Mouse (Mus musculus) adrenal gland, postnatal 25 days (tissue): ENCODE results near the gene Abcc1. TPM values are rescaled to one million over a fixed set of nuclear protein-coding genes. Genes with fewer than 3 reads are reported as not detected.

Experiments used
- DNase-seq: peaks from one replicate; pipeline ENCODE4 v3.0.0; 2021; ENCODE audit warnings: mixed read lengths
- long read RNA-seq: library from polyadenylated mRNA; stranded (forward); transcript quantifications from one replicate; pipeline ENCODE4 v2.0.0, GENCODE M21; 2021
- total RNA-seq: library from RNA; stranded (reverse); gene quantifications from 2 replicates; pipeline ENCODE4 v1.2.3, GENCODE M21; 2021

Gene Abcc1
- total RNA-seq, result 14.7 and 26.0 TPM in 2 replicates
- long read RNA-seq, full-length matches to known transcripts, result 1 of 2 reads
- long read RNA-seq, partial matches to known transcripts, result 0 of 2 reads
- long read RNA-seq, other reads (novel, unspliced or antisense), result 1 of 2 reads

- peak; percentile 84 for DNase-seq
Observed at GRCm38 (mm10) chr16:14361362-14362098, at the start of gene Abcc1. Gene Abcc1 (plus strand): TSS chr16:14361558.

- DNase-seq, result no peak
Observed at GRCm38 (mm10) chr16:14312914-14313313, 48.4 kb upstream of the Abcc1 start.

GRCm38 (mm10) chr16:14316884-14317876, 44.2 kb upstream of the Abcc1 start, which contains the start of gene Fopnl:
Gene Fopnl (minus strand): TSS chr16:14317405.
- DNase-seq, result peak; percentile 98

- no peak for DNase-seq
Observed at GRCm38 (mm10) chr16:14319681-14320080, 41.7 kb upstream of the Abcc1 start.

GRCm38 (mm10) chr16:14320494-14320893, 40.9 kb upstream of the Abcc1 start:
- no peak for DNase-seq

GRCm38 (mm10) chr16:14328156-14328555, 33.2 kb upstream of the Abcc1 start:
- DNase-seq, result no peak

- DNase-seq, result no peak
Observed at GRCm38 (mm10) chr16:14344967-14345366, 16.4 kb upstream of the Abcc1 start.

- DNase-seq, result no peak
Observed at GRCm38 (mm10) chr16:14351571-14351970, 9.8 kb upstream of the Abcc1 start.

GRCm38 (mm10) chr16:14352234-14352633, 9.1 kb upstream of the Abcc1 start:
- no peak for DNase-seq

GRCm38 (mm10) chr16:14352663-14353062, 8.7 kb upstream of the Abcc1 start:
- no peak for DNase-seq

- DNase-seq, result no peak
Observed at GRCm38 (mm10) chr16:14357859-14358258, 3.5 kb upstream of the Abcc1 start.

- DNase-seq, result no peak
Observed at GRCm38 (mm10) chr16:14358531-14358930, 2.8 kb upstream of the Abcc1 start.

- DNase-seq, result no peak
Observed at GRCm38 (mm10) chr16:14360931-14361330, 427 bp upstream of the Abcc1 start.

- no peak for DNase-seq
Observed at GRCm38 (mm10) chr16:14362099-14362820, 902 bp downstream of the Abcc1 start.

GRCm38 (mm10) chr16:14363496-14363895, 2.1 kb downstream of the Abcc1 start:
- DNase-seq, result no peak

GRCm38 (mm10) chr16:14364066-14364465, 2.7 kb downstream of the Abcc1 start:
- no peak for DNase-seq

GRCm38 (mm10) chr16:14365457-14365856, 4.1 kb downstream of the Abcc1 start:
- no peak for DNase-seq

- DNase-seq, result no peak
Observed at GRCm38 (mm10) chr16:14366017-14366416, 4.7 kb downstream of the Abcc1 start.

- DNase-seq, result no peak
Observed at GRCm38 (mm10) chr16:14371367-14371766, 10.0 kb downstream of the Abcc1 start.

GRCm38 (mm10) chr16:14372382-14372781, 11.0 kb downstream of the Abcc1 start:
- no peak for DNase-seq

- no peak for DNase-seq
Observed at GRCm38 (mm10) chr16:14372817-14373301, 11.5 kb downstream of the Abcc1 start.

- no peak for DNase-seq
Observed at GRCm38 (mm10) chr16:14375942-14376341, 14.6 kb downstream of the Abcc1 start.
